11 mouse cellular contexts compared by ENCODE assay signal in genomic region chr5:25752862-25753261, GRCm38 (mm10). TPM values are rescaled to one million over a fixed set of nuclear protein-coding genes. Genes with fewer than 3 reads are reported as not detected.
DNase-seq lines count a peak whose midpoint lies in the region; ATAC-seq and TF ChIP-seq lines count a peak whose summit lies in the region.
"Had no signal": no experiment of that assay in that cellular context is flagged by ENCODE, and none has a peak within 500 bp of the region (broad histone marks: within the 10 kb centered on the region; RNA-seq: fewer than 3 reads in every experiment).

No protein-coding gene starts in this region.

- H3K27ac ChIP-seq in gastrocnemius, adult 2 months: peak overlapping the region; percentile 75
- no peak overlapping the region for H3K27ac ChIP-seq in midbrain, embryonic 14.5 days (replicated peaks; ENCODE audit: low read depth, low read length)
- H3K27ac ChIP-seq in midbrain, embryonic 16.5 days (ENCODE audit: low read length): no peak overlapping the region
- H3K27ac ChIP-seq: hindbrain, embryonic 13.5 days; liver, embryonic 15.5 days had no signal

- no peak overlapping the region for H3K9ac ChIP-seq in midbrain, embryonic 14.5 days (replicated peaks; ENCODE audit: low read length)
- H3K9ac ChIP-seq in midbrain, embryonic 16.5 days (ENCODE audit: low read depth, low read length): no peak overlapping the region
- H3K9ac ChIP-seq: hindbrain, embryonic 13.5 days; liver, embryonic 15.5 days had no signal

- H3K27me3 ChIP-seq in midbrain, embryonic 14.5 days (ENCODE audit: control insufficient read depth, insufficient read depth, low read length): no peaks in the 10 kb centered on the region
- H3K27me3 ChIP-seq in midbrain, embryonic 16.5 days (ENCODE audit: control insufficient read depth, insufficient read depth, low read depth, low read length): no peaks in the 10 kb centered on the region
- H3K27me3 ChIP-seq: hindbrain, embryonic 13.5 days; liver, embryonic 15.5 days had no signal

- H3K4me2 ChIP-seq in midbrain, embryonic 14.5 days (ENCODE audit: low read length): no peak overlapping the region
- H3K4me2 ChIP-seq in midbrain, embryonic 16.5 days (ENCODE audit: low read length): no peak overlapping the region
- H3K4me2 ChIP-seq: hindbrain, embryonic 13.5 days; liver, embryonic 15.5 days had no signal

- peaks cover 15% of the 10 kb centered on the region for H3K4me1 ChIP-seq in midbrain, embryonic 14.5 days (ENCODE audit: control insufficient read depth, insufficient read depth, low read length)
- H3K4me1 ChIP-seq in midbrain, embryonic 16.5 days (ENCODE audit: control insufficient read depth, insufficient read depth, low read length): peaks cover 18% of the 10 kb centered on the region
- H3K4me1 ChIP-seq: liver, embryonic 15.5 days had no signal

- intact Hi-C loops in gastrocnemius, adult 2 months (cut with DNase I): no loop called here
- intact Hi-C loops in gastrocnemius, postnatal 36 days (cut with DNase I): no loop called here

- peak overlapping the region; percentile 33; the same call in 1 of the 2 replicates for H3K4me3 ChIP-seq in gastrocnemius, adult 2 months
- no peak overlapping the region for H3K4me3 ChIP-seq in midbrain, embryonic 14.5 days (replicated peaks; ENCODE audit: low read depth, low read length)
- H3K4me3 ChIP-seq in midbrain, embryonic 16.5 days (ENCODE audit: low read depth, low read length): no peak overlapping the region
- H3K4me3 ChIP-seq: erythroblast, embryonic 14.5 days; hindbrain, embryonic 13.5 days; liver, embryonic 15.5 days had no signal

- no peak for ATAC-seq in midbrain, embryonic 14.5 days (ENCODE audit: low FRiP score, low TSS enrichment)
- no peak for ATAC-seq in midbrain, embryonic 16.5 days

- TF ChIP-seq CTCF in gastrocnemius, adult 2 months (IDR thresholded peaks at IDR 0.05): no peak

- H3K9me3 ChIP-seq in midbrain, embryonic 14.5 days (ENCODE audit: control insufficient read depth, low read length): no peaks in the 10 kb centered on the region
- no peaks in the 10 kb centered on the region for H3K9me3 ChIP-seq in midbrain, embryonic 16.5 days (replicated peaks; ENCODE audit: control insufficient read depth, low read length, poor library complexity, severe bottlenecking)
- H3K9me3 ChIP-seq: hindbrain, embryonic 13.5 days; liver, embryonic 15.5 days had no signal

- DNase-seq in gastrocnemius, adult 2 months: peak; percentile 78
- no peak for DNase-seq in gastrocnemius, postnatal 36 days
- DNase-seq in midbrain, embryonic 14.5 days: peak; percentile 13
- peak; percentile 32 to 53 for DNase-seq in cerebellum, postnatal 14 days
- peak; percentile 27 for DNase-seq in lung, postnatal 25 days (ENCODE audit: low spot score)
- DNase-seq in spleen, adult 12 weeks (ENCODE audit: low spot score): no peak
- no peak for DNase-seq in embryo, embryonic 11 days

- WGBS in midbrain, embryonic 14.5 days: 89% methylated on average over 5 of the region's 5 CpGs
- 75% methylated on average over 5 of the region's 5 CpGs for WGBS in midbrain, embryonic 16.5 days

- no peaks in the 10 kb centered on the region for H3K36me3 ChIP-seq in midbrain, embryonic 14.5 days (ENCODE audit: control insufficient read depth, insufficient read depth, low read length)
- H3K36me3 ChIP-seq in midbrain, embryonic 16.5 days (ENCODE audit: control insufficient read depth, insufficient read depth, low read length): no peaks in the 10 kb centered on the region
- H3K36me3 ChIP-seq: hindbrain, embryonic 13.5 days; liver, embryonic 15.5 days had no signal

RNA-seq across cellular contexts. Expression of gene Actr3b, which starts 6.9 kb away (rescaled TPM):
- 10 to 100 TPM in 1 of 2 experiments, 1 to 10 TPM in 1; 5.1 to 21.3 TPM for total RNA-seq in gastrocnemius, adult 2 months (2021)
- total RNA-seq in gastrocnemius, postnatal 36 days (2021): 1 to 10 TPM; 1.7 to 6.6 TPM
- 28.9 and 31.2 TPM in 2 replicates for polyA plus RNA-seq in midbrain, embryonic 14.5 days (2014; fragmentation: Nextera tagmentation; extraction: Ambion mirVana)
- polyA plus RNA-seq in midbrain, embryonic 16.5 days (2015; fragmentation: Nextera tagmentation; extraction: Ambion mirVana): 37.9 and 44.5 TPM in 2 replicates
- polyA plus RNA-seq: erythroblast, embryonic 14.5 days had no signal

RNA-seq across cellular contexts. Expression of gene Xrcc2, which starts 47.2 kb away (rescaled TPM):
- 1 to 10 TPM; 4.0 to 4.4 TPM for total RNA-seq in gastrocnemius, adult 2 months (2021)
- total RNA-seq in gastrocnemius, postnatal 36 days (2021): 1 to 10 TPM; 2.5 to 2.9 TPM
- polyA plus RNA-seq in midbrain, embryonic 14.5 days (2014; fragmentation: Nextera tagmentation; extraction: Ambion mirVana): 4.4 TPM in 2 replicates
- 4.4 and 4.5 TPM in 2 replicates for polyA plus RNA-seq in midbrain, embryonic 16.5 days (2015; fragmentation: Nextera tagmentation; extraction: Ambion mirVana)

Comparison
In these comparisons a context has a peak if more than half of its experiments do, and no peak if none do; other contexts are left out.
1. DNase-seq: peak in gastrocnemius, adult 2 months (single experiment), midbrain, embryonic 14.5 days (single experiment), cerebellum, postnatal 14 days (2 of 2) and lung, postnatal 25 days (single experiment); none in gastrocnemius, postnatal 36 days (0 of 2), spleen, adult 12 weeks (single experiment) and embryo, embryonic 11 days (single experiment).